Mouse (Mus musculus) adrenal gland, postnatal 10 days (tissue): ENCODE data around the gene Pde9a. TPM values are rescaled to one million over a fixed set of nuclear protein-coding genes. Genes with fewer than 3 reads are reported as not detected.

ENCODE experiments used
- DNase-seq: peaks from one replicate; pipeline ENCODE4 v3.0.0; 2021; ENCODE audit warnings: mixed read lengths
- total RNA-seq, 2 experiments: library from RNA; stranded (reverse); gene quantifications; 2 replicates each; pipeline ENCODE4 v1.2.3; 2021

The Pde9a gene
- total RNA-seq, 2 experiments from 2014 or later, result 7.9 to 12.7 TPM

DNA sequence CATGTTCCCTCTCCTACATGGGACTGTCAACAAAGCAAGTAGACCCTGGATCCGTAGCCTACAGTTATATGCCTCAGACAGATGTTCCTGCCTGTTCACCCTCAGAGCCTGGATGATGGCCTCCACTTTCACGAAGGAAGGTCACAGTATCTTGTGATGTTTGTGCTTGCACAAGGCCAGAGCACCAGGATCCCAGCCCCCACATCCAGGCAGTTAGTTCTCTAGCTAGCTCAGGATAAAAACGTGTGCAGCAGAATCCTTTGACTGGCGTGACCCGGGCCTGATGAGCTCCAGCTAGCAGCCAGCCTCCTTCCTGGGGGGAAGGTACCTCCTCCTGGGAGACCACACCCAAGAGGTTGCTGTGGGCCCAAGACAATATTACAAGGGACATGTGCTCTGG, 82.5 kb downstream of the Pde9a start:
- peak; percentile 51 for DNase-seq

GRCm38 (mm10) chr17:31470766-31471418, 84.9 kb downstream of the Pde9a start:
- DNase-seq, result no peak

GRCm38 (mm10) chr17:31474388-31474787, 88.4 kb downstream of the Pde9a start:
- DNase-seq, result no peak

- DNase-seq, result no peak
These were observed 92.6 kb downstream of the Pde9a start for GRCm38 (mm10) chr17:31478606-31479005.

- DNase-seq, result no peak
These were observed 93.3 kb downstream of the Pde9a start for GRCm38 (mm10) chr17:31479108-31479844.

- no peak for DNase-seq
These were observed 100.7 kb downstream of the Pde9a start for GRCm38 (mm10) chr17:31486616-31487198.

DNA sequence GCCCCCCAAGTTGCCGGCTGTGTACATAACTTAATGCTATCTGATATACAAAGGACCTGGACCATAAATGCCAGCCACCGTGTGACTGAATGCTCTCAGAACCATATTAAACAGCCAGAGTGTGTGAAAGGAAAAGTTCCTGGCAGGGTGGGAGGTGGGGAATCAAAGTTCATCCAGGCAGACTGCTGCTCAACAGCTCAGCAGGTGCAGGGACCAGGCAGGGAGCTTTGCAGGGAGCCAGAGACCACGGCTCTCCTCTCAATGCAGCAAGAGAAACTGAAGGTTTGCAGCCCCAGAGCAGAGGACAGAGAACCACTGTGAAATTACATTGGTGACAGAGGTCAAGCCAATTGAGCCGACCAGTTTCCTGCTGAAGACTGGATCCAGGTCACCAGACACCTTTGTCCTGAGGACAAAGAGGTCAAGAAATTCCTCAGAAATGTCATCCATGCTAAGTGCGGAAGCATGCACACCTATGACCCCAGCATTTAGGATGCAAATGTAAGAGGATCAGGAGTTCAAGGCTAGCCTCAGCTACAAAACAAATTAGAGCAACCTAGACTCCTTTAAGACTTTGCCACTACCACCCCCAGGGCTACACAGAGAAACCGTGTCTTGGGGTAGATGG, 101.5 kb downstream of the Pde9a start:
- no peak for DNase-seq

GRCm38 (mm10) chr17:31491355-31491754, 105.3 kb downstream of the Pde9a start:
- DNase-seq, result no peak

DNA sequence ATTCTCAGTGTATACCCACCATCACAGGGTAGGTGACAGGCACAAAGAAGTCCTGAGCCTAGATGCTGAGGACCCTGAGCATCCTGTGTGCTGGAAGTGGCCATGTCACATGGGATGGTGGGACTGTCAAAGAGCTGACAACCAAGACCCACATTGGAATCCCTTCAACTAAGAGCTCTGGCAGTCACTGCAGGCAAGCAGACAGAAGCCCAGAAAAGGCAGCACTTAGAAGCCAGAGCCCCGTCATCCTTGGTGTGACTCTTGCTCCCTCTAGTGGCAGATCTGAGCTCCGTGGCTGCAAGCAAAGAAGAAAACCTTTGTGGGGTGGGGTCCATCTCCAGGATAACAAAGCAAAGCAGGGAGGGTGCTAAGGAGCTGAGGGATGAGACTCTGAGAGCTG, 106.4 kb downstream of the Pde9a start:
- DNase-seq, result peak; percentile 82

DNA sequence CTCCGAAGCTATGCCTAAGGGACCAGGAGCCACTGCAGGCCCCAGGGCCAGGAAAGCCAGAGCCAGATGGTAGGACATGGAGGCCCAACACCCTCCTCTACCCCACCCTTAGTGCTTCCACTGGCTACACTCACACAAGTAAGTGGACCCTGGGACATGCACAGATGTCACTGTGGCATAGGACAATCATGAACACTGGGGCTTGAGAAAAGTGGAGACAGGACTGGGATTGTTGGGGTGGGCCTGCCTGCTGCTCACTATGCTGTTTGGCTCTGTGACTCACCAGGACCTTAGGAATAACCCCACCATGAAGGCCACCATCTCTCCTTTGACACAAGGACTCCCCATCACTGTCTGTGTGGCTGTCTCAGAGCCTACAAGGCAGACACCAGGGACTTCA, 109.0 kb downstream of the Pde9a start:
- DNase-seq, result no peak

GRCm38 (mm10) chr17:31497726-31498125, 111.7 kb downstream of the Pde9a start:
- no peak for DNase-seq

- no peak for DNase-seq
These were observed 113.7 kb downstream of the Pde9a start for GRCm38 (mm10) chr17:31499725-31500124.

GRCm38 (mm10) chr17:31500416-31500815, 114.4 kb downstream of the Pde9a start:
- DNase-seq, result no peak

GRCm38 (mm10) chr17:31500908-31501307, 114.9 kb downstream of the Pde9a start:
- DNase-seq, result no peak

GRCm38 (mm10) chr17:31502261-31502927, 116.4 kb downstream of the Pde9a start:
- no peak for DNase-seq

DNA sequence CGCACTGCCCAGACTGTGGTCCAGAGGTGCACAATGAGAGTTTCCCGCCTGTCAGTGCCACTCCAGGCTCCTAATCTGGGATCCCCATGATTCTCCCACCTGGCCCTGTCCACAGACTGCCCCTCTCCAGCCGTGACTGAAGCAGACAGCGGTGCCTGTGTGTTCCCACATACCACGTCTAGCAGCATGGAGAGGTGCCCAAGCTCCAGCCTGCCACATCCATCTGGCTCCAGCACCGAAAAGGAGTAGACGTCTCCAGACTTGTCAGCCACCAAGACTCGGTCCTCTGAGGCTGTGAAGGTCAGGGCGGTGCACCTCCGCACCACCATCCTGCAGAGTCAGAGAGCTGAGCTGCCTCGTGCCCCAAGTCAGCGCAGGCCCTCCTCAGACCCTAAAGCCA, 117.3 kb downstream of the Pde9a start:
- no peak for DNase-seq

DNA sequence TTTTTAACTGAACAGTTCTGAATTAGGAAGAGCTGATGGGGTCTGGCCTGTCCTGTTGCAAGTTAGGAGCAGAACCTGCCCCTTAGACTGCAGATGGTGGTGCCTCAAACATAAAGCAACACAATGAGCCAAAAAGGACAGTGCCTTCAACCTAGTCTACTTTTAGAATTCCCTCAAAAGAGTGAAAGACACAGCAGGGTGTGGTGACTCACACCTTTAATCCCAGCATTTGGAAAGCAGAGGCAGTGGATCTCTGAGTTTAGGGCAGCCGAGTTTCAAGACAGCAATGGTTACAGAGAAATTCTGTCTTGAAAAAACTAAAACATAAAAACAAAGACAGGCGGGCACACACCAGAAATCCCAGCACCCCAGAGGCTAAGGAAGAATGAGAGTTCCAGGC, 117.9 kb downstream of the Pde9a start:
- no peak for DNase-seq

- DNase-seq, result no peak
These were observed 119.0 kb downstream of the Pde9a start for GRCm38 (mm10) chr17:31505013-31505412.

DNA sequence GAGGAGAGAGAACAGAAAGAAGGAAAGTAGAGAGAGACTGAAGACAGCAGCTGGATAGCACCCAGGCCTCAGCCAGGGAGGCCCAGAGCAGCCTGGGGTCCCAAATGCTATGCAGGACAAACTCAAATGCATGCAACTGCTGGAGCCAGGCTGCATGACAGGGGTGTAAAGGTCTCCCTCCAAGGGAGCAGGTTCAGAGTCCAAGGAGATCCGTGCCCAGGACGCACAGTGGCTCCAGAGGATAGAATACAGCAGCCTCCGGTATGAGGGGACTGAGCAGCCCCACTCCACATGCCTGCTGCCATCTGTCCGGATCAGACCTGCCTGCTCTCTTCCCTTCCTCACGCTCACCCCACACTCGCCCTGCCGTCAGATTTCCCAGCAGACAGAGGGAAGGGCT, 120.3 kb downstream of the Pde9a start:
- no peak for DNase-seq

DNA sequence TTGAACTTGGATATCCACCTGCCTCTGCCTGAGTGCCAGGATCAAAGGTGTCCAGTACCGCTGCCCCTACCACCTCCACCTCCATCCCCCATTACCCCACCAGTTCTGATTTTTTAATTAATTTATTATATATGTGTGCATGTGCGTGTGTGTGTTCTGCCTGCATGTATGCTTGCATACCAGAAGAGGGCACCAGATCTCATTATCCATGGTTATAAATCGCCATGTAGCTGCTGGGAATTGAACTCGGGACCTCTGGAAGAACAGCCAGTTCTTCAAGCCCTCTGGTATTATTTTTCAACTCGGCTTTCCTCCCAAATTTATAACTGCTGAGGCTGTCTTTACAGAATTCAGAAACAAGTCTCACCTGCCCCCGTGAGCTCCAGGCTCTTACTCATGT, 124.9 kb downstream of the Pde9a start:
- no peak for DNase-seq

- peak; percentile 91 for DNase-seq
These were observed 125.9 kb downstream of the Pde9a start for GRCm38 (mm10) chr17:31511792-31512495.

DNA sequence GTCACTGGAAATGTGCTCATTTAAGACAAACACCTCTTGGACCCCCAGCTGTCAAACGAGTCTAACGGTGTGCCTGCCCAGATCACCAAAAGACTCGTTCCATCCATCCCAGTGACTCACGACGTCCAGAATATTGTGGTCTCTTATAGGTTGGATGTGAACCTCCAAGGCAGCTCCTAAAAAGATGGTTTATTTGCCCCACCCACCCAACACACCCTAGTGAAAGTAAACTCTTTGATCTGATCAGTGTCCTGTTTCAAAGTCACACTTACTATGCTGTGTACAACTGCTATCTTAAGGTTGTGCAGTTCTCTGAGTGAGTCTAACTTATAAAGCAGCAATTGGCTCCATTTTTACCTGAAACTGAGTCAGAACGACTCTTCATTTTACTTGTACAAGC, 126.6 kb downstream of the Pde9a start:
- DNase-seq, result no peak
